Mouse (Mus musculus) lung, postnatal 0 days (tissue): Measurements from ENCODE around the gene Tceal5.

ENCODE experiments used
- CTCF ChIP-seq: IDR thresholded peaks from 2 replicates; pipeline ENCODE4 v1.5.1; 2016; ENCODE audit warnings: antibody characterized with exemption, mild to moderate bottlenecking
- EP300 ChIP-seq: IDR thresholded peaks from 2 replicates; pipeline ENCODE4 v1.6.1; 2016; ENCODE audit warnings: antibody characterized with exemption, mild to moderate bottlenecking, control low read depth

- TF ChIP-seq CTCF (no peak), EP300 (peak; percentile 36)
Observed at GRCm38 (mm10) chrX:136248811-136249210, 45.1 kb upstream of the Tceal5 start.
